Mouse (Mus musculus) limb, embryonic 14.5 days (tissue): Measurements from ENCODE around the gene Ccpg1. TPM values are rescaled to one million over a fixed set of nuclear protein-coding genes. Genes with fewer than 3 reads are reported as not detected.

Experiments used
- ATAC-seq: fragments of 200-750 bp; cut with Nextera tagmentation; 2 replicates; pipeline ENCODE4 v1.8.0; 2017; ENCODE audit warnings: low read depth, moderate number of reproducible peaks, moderate TSS enrichment; ENCODE audit not compliant: low FRiP score
- DNase-seq: peaks from one replicate; pipeline ENCODE4 v3.0.0-alpha.2; 2015; ENCODE audit warnings: low spot score
- H3K27ac ChIP-seq: fragments of 300-500 bp; sonication (generic); replicated peaks from 2 replicates; pipeline ENCODE4 v1.5.1; 2014; ENCODE audit warnings: low read depth, mild to moderate bottlenecking, low read length, moderate library complexity, mixed read lengths
- H3K27me3 ChIP-seq: fragments of 300-500 bp; sonication (generic); 2 replicates; pipeline ENCODE4 v1.6.1; 2014; ENCODE audit warnings: low read length, mixed read lengths; ENCODE audit not compliant: control insufficient read depth, insufficient read depth
- H3K36me3 ChIP-seq: fragments of 300-500 bp; sonication (generic); 2 replicates; pipeline ENCODE4 v1.6.1; 2014; ENCODE audit warnings: mild to moderate bottlenecking, low read length, moderate library complexity, mixed read lengths; ENCODE audit not compliant: control insufficient read depth, insufficient read depth
- H3K4me1 ChIP-seq: fragments of 300-500 bp; sonication (generic); 2 replicates; pipeline ENCODE4 v1.6.1; 2014; ENCODE audit warnings: antibody characterized with exemption, low read length, mixed read lengths; ENCODE audit not compliant: control insufficient read depth, insufficient read depth
- H3K4me2 ChIP-seq: fragments of 300-500 bp; sonication (generic); replicated peaks from 2 replicates; pipeline ENCODE4 v1.6.1; 2014; ENCODE audit warnings: low read depth, mild to moderate bottlenecking, low read length, moderate library complexity; ENCODE audit not compliant: severe bottlenecking
- H3K4me3 ChIP-seq: fragments of 300-500 bp; sonication (generic); replicated peaks from 2 replicates; pipeline ENCODE4 v1.5.1; 2014; ENCODE audit warnings: low read length
- H3K9ac ChIP-seq: fragments of 300-500 bp; sonication (generic); 2 replicates; pipeline ENCODE4 v1.6.1; 2014; ENCODE audit warnings: mild to moderate bottlenecking, low read depth, low read length, moderate library complexity; ENCODE audit not compliant: severe bottlenecking
- H3K9me3 ChIP-seq: fragments of 300-500 bp; sonication (generic); 2 replicates; pipeline ENCODE4 v1.6.1; 2016; ENCODE audit warnings: low read length; ENCODE audit not compliant: control insufficient read depth
- POLR2A ChIP-seq: fragments of 200-500 bp; IDR thresholded peaks from 2 replicates; pipeline ENCODE4 v1.8.0; 2012; ENCODE audit warnings: inconsistent platforms, mild to moderate bottlenecking, moderate library complexity, borderline replicate concordance; ENCODE audit not compliant: insufficient read depth, insufficient read length; ENCODE audit errors: extremely low read depth
- WGBS: fragments of 180-500 bp; shearing (Covaris S2); extraction: QIAGEN DNeasy Blood & Tissue Kit; methylation state at CpG from one replicate; pipeline ENCODE4 v1.1.7; 2014; 5-methylcytosine and 5-hydroxymethylcytosine counted together
- polyA plus RNA-seq, 2 experiments: library from polyadenylated mRNA; depleted of rRNA in 1 of 2; stranded (reverse) in 1 of 2; unstranded in 1 of 2; fragments of >200 nt; fragmentation: Nextera tagmentation in 1 of 2; extraction: Ambion mirVana in 1 of 2; gene quantifications; 2 replicates each; pipeline versions ENCODE4 v1.2.1 to v1.2.3; 2012 to 2014

The Ccpg1 gene
- polyA plus RNA-seq, 2 experiments: 14.6 to 28.1 TPM

DNA sequence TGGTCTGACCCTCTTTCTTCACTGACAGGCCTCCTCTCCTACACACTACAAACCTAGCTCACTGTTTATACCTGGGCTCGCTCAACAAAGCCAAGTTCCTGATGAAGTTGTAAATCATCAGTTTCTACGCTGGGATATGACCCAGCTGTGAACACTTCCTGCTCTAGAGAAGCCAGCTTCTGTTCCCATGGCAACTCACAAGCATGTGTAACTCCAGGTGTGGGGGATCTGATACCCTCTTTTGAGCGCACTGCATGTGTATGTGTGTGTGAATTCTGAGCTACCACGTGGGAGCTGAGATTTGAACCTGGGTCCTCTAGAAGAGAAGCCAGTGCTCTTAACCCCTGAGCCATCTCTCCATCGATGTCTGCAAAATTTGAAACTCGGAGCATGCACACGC, 35.7 kb upstream of the Ccpg1 start:
- Histone ChIP-seq H3K9ac (no peak overlapping the region), H3K4me1 (no peaks in the 10 kb centered on the region), H3K4me3 (no peak overlapping the region), H3K36me3 (peaks cover 29% of the 10 kb centered on the region), H3K27me3 (no peaks in the 10 kb centered on the region), H3K9me3 (0 out of 2 replicates have a peak, but pooled peaks cover 5% of the 10 kb centered on the region), H3K27ac (no peak overlapping the region), H3K4me2 (no peak overlapping the region)
- 61% methylated on average over 7 of the region's 7 CpGs for WGBS
- ATAC-seq (no peak), DNase-seq (no peak)
- no peak for TF ChIP-seq POLR2A

- TF ChIP-seq POLR2A: no peak
- no peaks in the 10 kb centered on the region for H3K36me3 ChIP-seq
- ATAC-seq: no peak
- WGBS: 46% methylated on average over 2 of the region's 2 CpGs
- no peaks in the 10 kb centered on the region for H3K27me3 ChIP-seq
- H3K9ac ChIP-seq: no peak overlapping the region
- H3K27ac ChIP-seq: no peak overlapping the region
- H3K4me2 ChIP-seq: no peak overlapping the region
- 0 out of 2 replicates have a peak, but pooled peaks cover 3% of the 10 kb centered on the region for H3K4me1 ChIP-seq
- DNase-seq: no peak
- no peak overlapping the region for H3K4me3 ChIP-seq
- H3K9me3 ChIP-seq: no peaks in the 10 kb centered on the region
These were observed 30.5 kb upstream of the Ccpg1 start for GRCm38 (mm10) chr9:72954746-72955145.

- Histone ChIP-seq H3K4me2 (no peak overlapping the region), H3K36me3 (no peaks in the 10 kb centered on the region), H3K27me3 (no peaks in the 10 kb centered on the region), H3K4me3 (no peak overlapping the region), H3K27ac (no peak overlapping the region), H3K9ac (no peak overlapping the region), H3K4me1 (0 out of 2 replicates have a peak, but pooled peaks cover 3% of the 10 kb centered on the region), H3K9me3 (no peaks in the 10 kb centered on the region)
- 21% methylated on average over 1 of the region's 1 CpGs for WGBS
- no peak for TF ChIP-seq POLR2A
- ATAC-seq (no peak), DNase-seq (peak; percentile 8)
These were observed 29.7 kb upstream of the Ccpg1 start for GRCm38 (mm10) chr9:72955546-72955945.

DNA sequence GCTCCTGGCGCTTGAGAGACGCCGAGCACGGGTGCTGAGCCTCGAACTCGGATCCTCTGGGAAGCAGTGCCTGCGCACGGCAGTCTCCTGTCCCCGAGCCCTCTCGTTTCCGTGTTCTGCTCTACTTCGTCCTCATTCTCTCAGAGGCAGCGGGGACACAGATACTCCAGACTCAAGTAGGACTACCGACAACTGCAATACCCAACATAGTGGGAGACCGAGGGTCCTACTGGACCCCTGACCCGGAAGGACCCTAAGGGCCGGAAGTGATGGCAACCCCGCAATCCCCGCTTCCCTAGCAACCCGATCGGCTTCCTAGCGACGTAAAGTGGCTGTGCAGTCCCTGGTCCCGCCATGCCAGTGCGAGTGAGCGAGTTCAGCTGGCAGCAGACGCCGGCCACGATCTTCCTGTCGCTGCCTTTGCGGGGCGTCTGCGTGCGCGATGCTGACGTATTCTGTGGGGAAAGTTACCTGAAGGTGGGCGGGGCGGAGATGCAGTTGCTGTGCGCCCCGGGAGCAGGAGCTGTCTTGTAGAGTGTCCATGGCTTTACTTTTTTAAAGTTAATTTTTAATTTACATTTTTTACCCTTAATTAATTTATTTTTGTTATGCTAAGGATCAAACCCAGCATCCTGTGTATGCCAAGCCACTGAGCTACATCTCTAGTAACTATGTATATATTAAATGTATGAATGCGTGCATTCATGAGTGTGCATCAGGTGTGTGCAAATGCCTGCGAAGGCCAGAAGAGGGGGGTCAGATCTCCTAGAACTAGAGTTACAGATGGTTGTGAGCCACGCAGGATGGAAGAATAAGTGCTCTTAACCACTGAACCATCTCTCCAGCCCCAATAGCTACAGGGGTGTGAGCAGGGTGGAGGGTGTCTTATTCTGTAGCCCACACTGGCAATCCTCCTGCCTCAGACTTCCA, 26.4 kb upstream of the Ccpg1 start, which contains the start of the genes Dyx1c1 and Gm44503:
Gene Dyx1c1, plus strand, starts transcription at position 265 of the 930 bp plus-strand sequence.
Gene Gm44503, plus strand, starts transcription at position 332 of the 930 bp plus-strand sequence.
- H3K36me3 ChIP-seq: no peaks in the 10 kb centered on the region
- peak; percentile 84 for DNase-seq
- H3K9me3 ChIP-seq: no peaks in the 10 kb centered on the region
- peak within 1 kb of the TSS; percentile 58 for H3K9ac ChIP-seq
- no peaks in the 10 kb centered on the region for H3K27me3 ChIP-seq
- peak; percentile 91 for ATAC-seq
- WGBS: 1% methylated on average over 43 of the region's 43 CpGs
- H3K27ac ChIP-seq: peak within 1 kb of the TSS; percentile 30; the same call in 1 of the 2 replicates
- peak; percentile 26; the same call in 1 of the 2 replicates for TF ChIP-seq POLR2A
- H3K4me1 ChIP-seq: 0 out of 2 replicates have a peak, but pooled peaks cover 3% of the 10 kb centered on the region
- H3K4me3 ChIP-seq: peak within 1 kb of the TSS; percentile 62
- peak within 1 kb of the TSS; percentile 57 for H3K4me2 ChIP-seq

GRCm38 (mm10) chr9:72961346-72961745, 23.9 kb upstream of the Ccpg1 start:
- Histone ChIP-seq H3K4me2 (no peak overlapping the region), H3K27ac (no peak overlapping the region), H3K27me3 (no peaks in the 10 kb centered on the region), H3K4me3 (no peak overlapping the region), H3K9me3 (no peaks in the 10 kb centered on the region), H3K9ac (no peak overlapping the region), H3K36me3 (no peaks in the 10 kb centered on the region), H3K4me1 (0 out of 2 replicates have a peak, but pooled peaks cover 3% of the 10 kb centered on the region)
- WGBS: 68% methylated on average over 8 of the region's 8 CpGs
- DNase-seq: no peak
- no peak for TF ChIP-seq POLR2A
- ATAC-seq: no peak
